ENCODE assay signal across 9 mouse cellular contexts in genomic region chrX:136047528-136047927, GRCm38 (mm10). TPM values are rescaled to one million over a fixed set of nuclear protein-coding genes. Genes with fewer than 3 reads are reported as not detected.
DNase-seq lines count a peak whose midpoint lies in the region; ATAC-seq and TF ChIP-seq lines count a peak whose summit lies in the region.
"Had no signal": no experiment of that assay in that cellular context is flagged by ENCODE, and none has a peak within 500 bp of the region (broad histone marks: within the 10 kb centered on the region; RNA-seq: fewer than 3 reads in every experiment).

No protein-coding gene starts in this region.

- H3K4me2 ChIP-seq in heart, postnatal 0 days (ENCODE audit: low read depth, low read length): no peak overlapping the region
- H3K4me2 ChIP-seq: liver, embryonic 15.5 days had no signal

- H3K4me3 ChIP-seq in heart, postnatal 0 days (ENCODE audit: low read depth, low read length): no peak overlapping the region
- H3K4me3 ChIP-seq: liver, embryonic 15.5 days had no signal

- no peaks in the 10 kb centered on the region for H3K4me1 ChIP-seq in heart, postnatal 0 days (ENCODE audit: control insufficient read depth, insufficient read depth)
- H3K4me1 ChIP-seq: liver, embryonic 15.5 days had no signal

- H3K9ac ChIP-seq in heart, postnatal 0 days (replicated peaks; ENCODE audit: low read depth, low read length): no peak overlapping the region
- H3K9ac ChIP-seq: liver, embryonic 15.5 days had no signal

- no peak for TF ChIP-seq EP300 in heart, postnatal 0 days (IDR thresholded peaks at IDR 0.05; ENCODE audit: low read depth)

- DNase-seq in heart, postnatal 0 days (ENCODE audit: low spot score): peak; percentile 47
- no peak for DNase-seq in heart, adult 11 months
- DNase-seq in WW6 (ENCODE audit: low read depth, low spot score): peak; percentile 24
- DNase-seq in cerebellum, postnatal 25 days: peak; percentile 56 to 79
- peak; percentile 19 for DNase-seq in gastrocnemius, postnatal 14 days
- peak; percentile 39 to 85 for DNase-seq in layer of hippocampus, adult 18-20 months (ENCODE audit: low spot score in 2 of 2)
- DNase-seq in lung, postnatal 14 days: peak; percentile 74
- peak; percentile 66 for DNase-seq in right cerebral cortex, postnatal 4 days

- H3K27ac ChIP-seq in heart, postnatal 0 days (ENCODE audit: low read depth): no peak overlapping the region
- H3K27ac ChIP-seq: liver, embryonic 15.5 days had no signal

- H3K9me3 ChIP-seq in heart, postnatal 0 days (replicated peaks; ENCODE audit: control insufficient read depth, low read length): no peaks in the 10 kb centered on the region
- H3K9me3 ChIP-seq: liver, embryonic 15.5 days had no signal

- WGBS in heart, postnatal 0 days: 19% methylated on average over 5 of the region's 5 CpGs

- TF ChIP-seq CTCF in heart, postnatal 0 days (IDR thresholded peaks at IDR 0.05; ENCODE audit: low read depth): peak; percentile 64

- intact Hi-C loops in gastrocnemius, postnatal 14 days (cut with DNase I; ENCODE audit: low total_unique reads): loop anchor here (5.0 to 10.0 kb wide), 2 partner anchors 257 to 275 kb away; no protein-coding TSS in a partner anchor

- no peak for ATAC-seq in heart, postnatal 0 days (ENCODE audit: insufficient read depth, low read depth)

- no peaks in the 10 kb centered on the region for H3K36me3 ChIP-seq in heart, postnatal 0 days (replicated peaks; ENCODE audit: control insufficient read depth, insufficient read depth, low read length)
- H3K36me3 ChIP-seq: liver, embryonic 15.5 days had no signal

- no peaks in the 10 kb centered on the region for H3K27me3 ChIP-seq in heart, postnatal 0 days (ENCODE audit: control insufficient read depth, insufficient read depth, low read length)
- H3K27me3 ChIP-seq: liver, embryonic 15.5 days had no signal

RNA-seq across cellular contexts. Expression of gene Arxes1, which starts 14.4 kb away (rescaled TPM):
- 1.5 and 3.5 TPM in 2 replicates for total RNA-seq in heart, postnatal 0 days (2014; rRNA removed; ENCODE audit: low replicate concordance)
- polyA plus RNA-seq in heart, postnatal 0 days (2015; fragmentation: Nextera tagmentation; extraction: Ambion mirVana): 11.7 TPM in 2 replicates
- total RNA-seq in gastrocnemius, postnatal 14 days (2021): 1 to 10 TPM in 1 of 2 experiments, under 1 TPM in 1; 0.33 to 1.0 TPM
- 10 to 100 TPM; 32.9 to 39.6 TPM for total RNA-seq in layer of hippocampus, adult 18-20 months (2021)

RNA-seq across cellular contexts. Expression of gene Bex2, which starts 20.5 kb away (rescaled TPM):
- 0.23 TPM in 1 of 2 replicates, not detected in the other for total RNA-seq in heart, postnatal 0 days (2014; rRNA removed; ENCODE audit: low replicate concordance)
- polyA plus RNA-seq in heart, postnatal 0 days (2015; fragmentation: Nextera tagmentation; extraction: Ambion mirVana): 5.6 TPM in 2 replicates
- total RNA-seq in gastrocnemius, postnatal 14 days (2021): under 1 TPM; 0.27 to 0.43 TPM
- total RNA-seq in layer of hippocampus, adult 18-20 months (2021): 100 to 1,000 TPM; 336 to 373 TPM

RNA-seq across cellular contexts. Expression of gene Nxf3, which starts 37.5 kb away (rescaled TPM):
- not detected in 2 replicates for total RNA-seq in heart, postnatal 0 days (2014; rRNA removed; ENCODE audit: low replicate concordance)
- 0.29 and 0.57 TPM in 2 replicates for polyA plus RNA-seq in heart, postnatal 0 days (2015; fragmentation: Nextera tagmentation; extraction: Ambion mirVana)
- not detected for total RNA-seq in gastrocnemius, postnatal 14 days (2021)
- total RNA-seq in layer of hippocampus, adult 18-20 months (2021): under 1 TPM in 1 of 2 experiments, not detected in 1; 0.23 TPM

RNA-seq across cellular contexts. Expression of gene Arxes2, which starts 53.9 kb away (rescaled TPM):
- total RNA-seq in heart, postnatal 0 days (2014; rRNA removed; ENCODE audit: low replicate concordance): 14.9 and 31.1 TPM in 2 replicates
- 37.5 and 37.7 TPM in 2 replicates for polyA plus RNA-seq in heart, postnatal 0 days (2015; fragmentation: Nextera tagmentation; extraction: Ambion mirVana)
- total RNA-seq in gastrocnemius, postnatal 14 days (2021): 1 to 10 TPM; 1.5 to 2.5 TPM
- 10 to 100 TPM; 53.9 to 72.7 TPM for total RNA-seq in layer of hippocampus, adult 18-20 months (2021)

Comparison
In these comparisons a context has a peak if more than half of its experiments do, and no peak if none do; other contexts are left out.
1. RNA of gene Bex2, which starts 20.5 kb away (total RNA-seq): 336 to 373 TPM in layer of hippocampus, adult 18-20 months; 0.27 to 0.43 TPM in gastrocnemius, postnatal 14 days and 0.23 TPM in heart, postnatal 0 days; every median in the first group is over 100 times any median in the second.